Mouse (Mus musculus): Measurements from ENCODE around the gene Oxsr1. TPM values are rescaled to one million over a fixed set of nuclear protein-coding genes. Genes with fewer than 3 reads are reported as not detected.
"Not testable (repeated sequence)": the region's sequence is repeated elsewhere in the genome, so short reads cannot be mapped to it uniquely, and the experiment has no call there.

The Oxsr1 gene
- polyA plus RNA-seq (2014; fragmentation: Nextera tagmentation; extraction: Ambion mirVana) = 16.2 and 17.6 TPM in 2 replicates

GRCm38 (mm10) chr9:119322289-119323259, at the start of gene Oxsr1:
Oxsr1 (minus strand) TSS chr9:119322427.
- ATAC-seq (replicated peaks; ENCODE audit: low FRiP score, low TSS enrichment, low read depth) (peak; percentile 98), DNase-seq (ENCODE audit: low spot score) (peak; percentile 99)
- Histone ChIP-seq H3K4me3 (ENCODE audit: low read depth, low read length) (peak within 1 kb of the TSS; percentile 86), H3K9me3 (ENCODE audit: control insufficient read depth, low read length) (no peaks in the 10 kb centered on the region), H3K4me2 (ENCODE audit: low read length) (peak within 1 kb of the TSS; percentile 95), H3K36me3 (ENCODE audit: control insufficient read depth, insufficient read depth, low read length) (no peaks in the 10 kb centered on the region), H3K27ac (ENCODE audit: low read depth) (peak within 1 kb of the TSS; percentile 92), H3K4me1 (replicated peaks; ENCODE audit: control insufficient read depth, insufficient read depth, low read length) (peaks cover 10% of the 10 kb centered on the region), H3K9ac (ENCODE audit: low read length) (peak within 1 kb of the TSS; percentile 76), H3K27me3 (replicated peaks; ENCODE audit: control insufficient read depth, insufficient read depth, low read length) (no peaks in the 10 kb centered on the region)
- under 1% methylated on average over 76 of the region's 76 CpGs for WGBS

- peaks cover 3% of the 10 kb centered on the region; the same call in 1 of the 2 replicates for H3K36me3 ChIP-seq (ENCODE audit: control insufficient read depth, insufficient read depth, low read length)
- H3K9ac ChIP-seq (ENCODE audit: low read length) = no peak overlapping the region
- no peak overlapping the region for H3K27ac ChIP-seq (ENCODE audit: low read depth)
- H3K4me3 ChIP-seq (ENCODE audit: low read depth, low read length) = no peak overlapping the region
- no peaks in the 10 kb centered on the region for H3K4me1 ChIP-seq (replicated peaks; ENCODE audit: control insufficient read depth, insufficient read depth, low read length)
- 64% methylated on average over 4 of the region's 4 CpGs for WGBS
- H3K4me2 ChIP-seq (ENCODE audit: low read length) = no peak overlapping the region
- H3K9me3 ChIP-seq (ENCODE audit: control insufficient read depth, low read length) = no peaks in the 10 kb centered on the region
- DNase-seq (ENCODE audit: low spot score) (no peak), ATAC-seq (replicated peaks; ENCODE audit: low FRiP score, low TSS enrichment, low read depth) (no peak)
- no peaks in the 10 kb centered on the region for H3K27me3 ChIP-seq (replicated peaks; ENCODE audit: control insufficient read depth, insufficient read depth, low read length)
These were observed 49.0 kb upstream of the Oxsr1 start for GRCm38 (mm10) chr9:119371251-119371650.

- not testable (repeated sequence) for ATAC-seq (replicated peaks; ENCODE audit: low FRiP score, low TSS enrichment, low read depth); H3K4me2 ChIP-seq (ENCODE audit: low read length); DNase-seq (ENCODE audit: low spot score); H3K9me3 ChIP-seq (ENCODE audit: control insufficient read depth, low read length); H3K27me3 ChIP-seq (replicated peaks; ENCODE audit: control insufficient read depth, insufficient read depth, low read length); H3K9ac ChIP-seq (ENCODE audit: low read length); H3K4me1 ChIP-seq (replicated peaks; ENCODE audit: control insufficient read depth, insufficient read depth, low read length); H3K4me3 ChIP-seq (ENCODE audit: low read depth, low read length); H3K36me3 ChIP-seq (ENCODE audit: control insufficient read depth, insufficient read depth, low read length); H3K27ac ChIP-seq (ENCODE audit: low read depth)
- WGBS = 72% methylated on average over 4 of the region's 4 CpGs
These were observed 48.5 kb upstream of the Oxsr1 start for GRCm38 (mm10) chr9:119370770-119371169.

GRCm38 (mm10) chr9:119368367-119368766, 46.1 kb upstream of the Oxsr1 start:
- ATAC-seq (replicated peaks; ENCODE audit: low FRiP score, low TSS enrichment, low read depth) (no peak), DNase-seq (ENCODE audit: low spot score) (no peak)
- H3K9ac ChIP-seq (ENCODE audit: low read length) = no peak overlapping the region
- WGBS = 78% methylated on average over 3 of the region's 3 CpGs
- H3K4me1 ChIP-seq (replicated peaks; ENCODE audit: control insufficient read depth, insufficient read depth, low read length) = no peaks in the 10 kb centered on the region
- H3K27me3 ChIP-seq (replicated peaks; ENCODE audit: control insufficient read depth, insufficient read depth, low read length) = no peaks in the 10 kb centered on the region
- no peak overlapping the region for H3K27ac ChIP-seq (ENCODE audit: low read depth)
- H3K9me3 ChIP-seq (ENCODE audit: control insufficient read depth, low read length) = no peaks in the 10 kb centered on the region
- no peak overlapping the region for H3K4me2 ChIP-seq (ENCODE audit: low read length)
- no peak overlapping the region for H3K4me3 ChIP-seq (ENCODE audit: low read depth, low read length)
- H3K36me3 ChIP-seq (ENCODE audit: control insufficient read depth, insufficient read depth, low read length) = peaks cover 3% of the 10 kb centered on the region; the same call in 1 of the 2 replicates

- no peak for ATAC-seq (replicated peaks; ENCODE audit: low FRiP score, low TSS enrichment, low read depth)
- Histone ChIP-seq H3K9me3 (ENCODE audit: control insufficient read depth, low read length) (no peaks in the 10 kb centered on the region), H3K4me1 (replicated peaks; ENCODE audit: control insufficient read depth, insufficient read depth, low read length) (no peaks in the 10 kb centered on the region), H3K4me2 (ENCODE audit: low read length) (no peak within 1 kb of the TSS), H3K4me3 (ENCODE audit: low read depth, low read length) (no peak within 1 kb of the TSS), H3K27ac (ENCODE audit: low read depth) (no peak within 1 kb of the TSS), H3K36me3 (ENCODE audit: control insufficient read depth, insufficient read depth, low read length) (peaks cover 3% of the 10 kb centered on the region; the same call in 1 of the 2 replicates), H3K9ac (ENCODE audit: low read length) (no peak within 1 kb of the TSS), H3K27me3 (replicated peaks; ENCODE audit: control insufficient read depth, insufficient read depth, low read length) (no peaks in the 10 kb centered on the region)
- no peak for DNase-seq (ENCODE audit: low spot score)
- WGBS = 74% methylated on average over 7 of the region's 7 CpGs
These were observed 43.1 kb upstream of the Oxsr1 start, which contains the start of gene Slc22a14 for GRCm38 (mm10) chr9:119365284-119365683. Slc22a14 (minus strand) TSS chr9:119365553.

GRCm38 (mm10) chr9:119363229-119363628, 41.0 kb upstream of the Oxsr1 start:
- no peak overlapping the region for H3K4me2 ChIP-seq (ENCODE audit: low read length)
- H3K4me1 ChIP-seq (replicated peaks; ENCODE audit: control insufficient read depth, insufficient read depth, low read length) = no peaks in the 10 kb centered on the region
- no peaks in the 10 kb centered on the region for H3K9me3 ChIP-seq (ENCODE audit: control insufficient read depth, low read length)
- ATAC-seq (replicated peaks; ENCODE audit: low FRiP score, low TSS enrichment, low read depth) (no peak), DNase-seq (ENCODE audit: low spot score) (no peak)
- no peak overlapping the region for H3K27ac ChIP-seq (ENCODE audit: low read depth)
- no peaks in the 10 kb centered on the region for H3K36me3 ChIP-seq (ENCODE audit: control insufficient read depth, insufficient read depth, low read length)
- H3K9ac ChIP-seq (ENCODE audit: low read length) = no peak overlapping the region
- no peak overlapping the region for H3K4me3 ChIP-seq (ENCODE audit: low read depth, low read length)
- 80% methylated on average over 12 of the region's 12 CpGs for WGBS
- H3K27me3 ChIP-seq (replicated peaks; ENCODE audit: control insufficient read depth, insufficient read depth, low read length) = no peaks in the 10 kb centered on the region

- Histone ChIP-seq H3K9ac (ENCODE audit: low read length) (no peak overlapping the region), H3K27ac (ENCODE audit: low read depth) (no peak overlapping the region), H3K4me2 (ENCODE audit: low read length) (no peak overlapping the region), H3K4me1 (replicated peaks; ENCODE audit: control insufficient read depth, insufficient read depth, low read length) (no peaks in the 10 kb centered on the region), H3K27me3 (replicated peaks; ENCODE audit: control insufficient read depth, insufficient read depth, low read length) (no peaks in the 10 kb centered on the region), H3K4me3 (ENCODE audit: low read depth, low read length) (no peak overlapping the region), H3K36me3 (ENCODE audit: control insufficient read depth, insufficient read depth, low read length) (no peaks in the 10 kb centered on the region), H3K9me3 (ENCODE audit: control insufficient read depth, low read length) (no peaks in the 10 kb centered on the region)
- no peak for ATAC-seq (replicated peaks; ENCODE audit: low FRiP score, low TSS enrichment, low read depth)
- 90% methylated on average over 5 of the region's 5 CpGs for WGBS
- DNase-seq (ENCODE audit: low spot score) = no peak
These were observed 39.2 kb upstream of the Oxsr1 start for GRCm38 (mm10) chr9:119361416-119361815.

GRCm38 (mm10) chr9:119358058-119358429, 35.8 kb upstream of the Oxsr1 start:
- no peak overlapping the region for H3K27ac ChIP-seq (ENCODE audit: low read depth)
- ATAC-seq (replicated peaks; ENCODE audit: low FRiP score, low TSS enrichment, low read depth) = no peak
- H3K4me2 ChIP-seq (ENCODE audit: low read length) = peak overlapping the region; percentile 85
- H3K4me1 ChIP-seq (replicated peaks; ENCODE audit: control insufficient read depth, insufficient read depth, low read length) = no peaks in the 10 kb centered on the region
- H3K36me3 ChIP-seq (ENCODE audit: control insufficient read depth, insufficient read depth, low read length) = no peaks in the 10 kb centered on the region
- H3K4me3 ChIP-seq (ENCODE audit: low read depth, low read length) = peak overlapping the region; percentile 68
- no peaks in the 10 kb centered on the region for H3K9me3 ChIP-seq (ENCODE audit: control insufficient read depth, low read length)
- H3K27me3 ChIP-seq (replicated peaks; ENCODE audit: control insufficient read depth, insufficient read depth, low read length) = no peaks in the 10 kb centered on the region
- WGBS = 44% methylated on average over 9 of the region's 9 CpGs
- no peak for DNase-seq (ENCODE audit: low spot score)
- peak overlapping the region; percentile 69 for H3K9ac ChIP-seq (ENCODE audit: low read length)

All from intestine, embryonic 14.5 days (tissue).